Mouse (Mus musculus): ENCODE data around the gene Zfp324. TPM values are rescaled to one million over a fixed set of nuclear protein-coding genes. Genes with fewer than 3 reads are reported as not detected.

Gene Zfp324
- polyA plus RNA-seq, 1 experiment from 2014 or later, result 11.6 TPM

DNA sequence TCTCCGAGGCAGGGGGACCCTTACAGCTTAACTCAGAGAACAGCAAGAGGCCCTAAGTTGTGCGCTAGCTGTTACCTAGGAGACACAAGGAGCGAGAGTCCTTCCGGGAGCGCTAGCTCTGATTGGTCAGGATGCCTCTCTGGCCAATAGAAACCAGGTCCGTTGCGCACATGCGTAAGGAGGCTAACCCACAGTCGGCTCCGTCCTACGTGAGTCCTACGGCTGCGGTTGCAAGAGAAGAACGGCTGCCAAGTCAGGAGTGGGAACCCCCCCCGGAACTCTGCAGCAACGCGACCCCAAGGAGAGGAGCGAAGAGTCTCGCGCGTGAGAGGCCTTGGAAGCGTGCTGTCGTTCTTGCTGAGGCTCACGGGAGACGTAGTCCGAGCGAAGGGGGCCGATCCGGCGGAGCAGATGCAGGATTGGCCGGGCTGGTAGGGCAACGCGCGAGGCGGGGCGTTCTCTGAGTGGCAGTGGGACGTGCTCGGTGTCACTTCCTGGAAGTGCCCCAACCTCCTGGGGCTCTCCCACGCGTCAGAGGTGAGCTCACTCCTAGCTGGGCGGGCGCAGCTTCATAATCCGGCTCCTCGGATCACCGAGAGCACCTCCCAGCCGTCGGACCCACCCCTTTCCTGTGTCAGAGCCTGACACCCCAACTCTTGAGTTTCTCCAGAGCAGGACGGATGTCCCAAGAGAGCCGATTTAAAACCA, 12.2 kb downstream of the Zfp324 start, which contains the start of gene Zfp446:
TSS of gene Zfp446 (plus strand) at position 167 of the 708 bp plus-strand sequence.
- Histone ChIP-seq H3K36me3 (peaks cover 11% of the 10 kb centered on the region; the same call in 1 of the 2 replicates), H3K4me1 (peaks cover 15% of the 10 kb centered on the region), H3K4me2 (replicated peaks) (peak within 1 kb of the TSS; percentile 57), H3K9ac (peak within 1 kb of the TSS; percentile 51), H3K4me3 (peak within 1 kb of the TSS; percentile 55), H3K27ac (peak within 1 kb of the TSS; percentile 83; the same call in 1 of the 2 replicates), H3K9me3 (no peaks in the 10 kb centered on the region), H3K27me3 (replicated peaks) (no peaks in the 10 kb centered on the region)
- WGBS, result under 1% methylated on average over 49 of the region's 49 CpGs
- peak; percentile 99 for ATAC-seq (ENCODE audit: low FRiP score, low read depth)

DNA sequence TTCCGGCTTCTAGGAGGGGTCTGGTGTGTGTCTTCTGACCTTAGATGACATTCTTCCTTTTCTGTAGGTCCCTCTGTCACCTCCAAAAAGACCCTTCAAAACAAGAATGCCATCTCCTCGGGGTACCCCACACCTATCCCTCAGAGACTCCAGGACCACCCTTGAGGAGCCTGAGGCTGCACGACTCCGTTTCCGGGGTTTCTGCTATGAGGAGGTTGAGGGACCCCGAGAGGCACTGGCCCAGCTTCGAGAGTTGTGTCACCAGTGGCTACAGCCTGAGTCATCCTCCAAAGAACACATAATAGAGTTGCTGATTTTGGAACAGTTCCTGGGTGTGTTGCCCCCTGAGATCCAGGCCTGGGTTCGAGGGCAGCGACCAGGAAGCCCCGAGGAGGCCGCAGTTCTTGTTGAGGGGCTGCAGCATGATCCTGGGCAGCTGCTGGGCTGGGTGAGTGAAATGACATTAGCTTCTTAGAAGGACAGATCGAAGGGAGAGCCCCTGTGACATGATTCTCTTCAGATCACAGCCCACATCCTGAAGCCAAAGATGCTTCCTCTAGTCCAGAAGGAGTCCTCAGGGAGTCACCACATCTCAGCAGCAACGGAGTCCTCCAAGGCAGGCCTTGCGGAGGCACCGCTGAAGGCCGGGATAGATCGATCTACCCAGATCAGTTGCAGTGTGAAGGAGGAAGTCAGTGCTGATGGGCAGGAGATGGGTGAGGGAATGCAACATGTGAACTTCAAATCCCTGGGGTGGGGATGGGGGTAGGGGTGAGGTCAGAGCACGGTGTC, 13.5 kb downstream of the Zfp324 start:
- peaks cover 15% of the 10 kb centered on the region for H3K4me1 ChIP-seq
- no peak overlapping the region for H3K27ac ChIP-seq
- 83% methylated on average over 18 of the region's 18 CpGs for WGBS
- peak overlapping the region; percentile 49; the same call in 1 of the 2 replicates for H3K9ac ChIP-seq
- H3K9me3 ChIP-seq, result no peaks in the 10 kb centered on the region
- no peak for ATAC-seq (ENCODE audit: low FRiP score, low read depth)
- peak overlapping the region; percentile 55 for H3K4me3 ChIP-seq
- H3K27me3 ChIP-seq (replicated peaks), result no peaks in the 10 kb centered on the region
- peaks cover 11% of the 10 kb centered on the region; the same call in 1 of the 2 replicates for H3K36me3 ChIP-seq
- peak overlapping the region; percentile 57 for H3K4me2 ChIP-seq (replicated peaks)

DNA sequence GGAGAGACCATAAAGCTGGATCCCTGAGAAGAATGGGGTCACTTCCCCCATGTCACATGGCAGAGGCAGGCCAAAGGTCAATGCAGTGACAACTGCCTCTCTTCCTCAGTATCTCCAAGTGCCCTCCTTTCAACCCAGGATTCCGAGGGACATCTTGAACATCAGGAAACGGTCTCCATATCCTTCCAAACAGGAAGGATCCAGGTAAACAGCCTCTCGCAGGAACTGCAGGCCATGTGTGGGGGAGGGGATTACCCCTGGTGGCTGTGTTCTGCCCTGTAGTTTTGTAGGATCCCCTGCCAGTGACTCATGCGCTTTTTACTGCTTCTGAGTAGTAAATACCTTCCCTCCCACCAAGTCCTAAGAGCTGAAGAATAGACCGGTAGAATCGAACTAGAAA, 14.1 kb downstream of the Zfp324 start:
- Histone ChIP-seq H3K9ac (no peak overlapping the region), H3K4me2 (replicated peaks) (no peak overlapping the region), H3K27me3 (replicated peaks) (no peaks in the 10 kb centered on the region), H3K27ac (no peak overlapping the region), H3K4me3 (no peak overlapping the region), H3K4me1 (peaks cover 15% of the 10 kb centered on the region), H3K36me3 (peaks cover 11% of the 10 kb centered on the region; the same call in 1 of the 2 replicates), H3K9me3 (no peaks in the 10 kb centered on the region)
- 47% methylated on average over 6 of the region's 6 CpGs for WGBS
- ATAC-seq (ENCODE audit: low FRiP score, low read depth), result no peak

- no peaks in the 10 kb centered on the region for H3K9me3 ChIP-seq
Measured at GRCm38 (mm10) chr7:12980291-12980690, 14.7 kb downstream of the Zfp324 start.

DNA sequence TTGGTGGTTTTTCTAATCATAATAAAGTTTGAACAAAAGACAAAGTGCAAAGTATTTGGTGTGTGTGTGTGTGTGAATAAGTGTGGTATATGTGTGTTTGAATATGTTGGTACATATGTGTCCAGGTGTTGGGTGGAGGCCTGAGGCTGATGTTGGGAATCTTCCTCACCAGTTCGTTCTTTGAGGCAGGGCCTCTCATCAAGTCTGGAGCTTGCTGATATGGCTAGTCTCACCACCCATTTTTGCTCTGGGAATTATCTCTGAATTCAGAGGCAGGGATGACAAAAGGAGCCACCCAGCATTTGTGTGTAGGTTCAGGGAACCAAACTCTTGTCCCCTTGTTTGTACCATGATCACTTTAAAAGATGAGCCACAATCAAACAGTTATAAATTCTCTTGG, 20.1 kb downstream of the Zfp324 start:
- ATAC-seq (ENCODE audit: low FRiP score, low read depth), result no peak
- Histone ChIP-seq H3K9ac (no peak overlapping the region), H3K4me3 (no peak overlapping the region), H3K27ac (no peak overlapping the region), H3K9me3 (no peaks in the 10 kb centered on the region), H3K36me3 (peaks cover 7% of the 10 kb centered on the region; the same call in 1 of the 2 replicates), H3K4me2 (replicated peaks) (no peak overlapping the region), H3K27me3 (replicated peaks) (no peaks in the 10 kb centered on the region), H3K4me1 (no peaks in the 10 kb centered on the region)
- 97% methylated on average over 1 of the region's 1 CpGs for WGBS

More at GRCm38 (mm10) chr7:12980291-12980690, 14.7 kb downstream of the Zfp324 start:
- no peak overlapping the region for H3K9ac ChIP-seq
- no peak for ATAC-seq (ENCODE audit: low FRiP score, low read depth)
- no peaks in the 10 kb centered on the region for H3K27me3 ChIP-seq (replicated peaks)
- WGBS, result 89% methylated on average over 7 of the region's 7 CpGs
- H3K27ac ChIP-seq, result no peak overlapping the region
- H3K4me2 ChIP-seq (replicated peaks), result no peak overlapping the region
- H3K36me3 ChIP-seq, result peaks cover 11% of the 10 kb centered on the region; the same call in 1 of the 2 replicates
- no peak overlapping the region for H3K4me3 ChIP-seq
- H3K4me1 ChIP-seq, result peaks cover 15% of the 10 kb centered on the region

- ATAC-seq (ENCODE audit: low FRiP score, low read depth), result no peak
Measured at GRCm38 (mm10) chr7:12986906-12987305, 21.3 kb downstream of the Zfp324 start.

GRCm38 (mm10) chr7:12987409-12988189, 22.0 kb downstream of the Zfp324 start:
- H3K36me3 ChIP-seq, result 0 out of 2 replicates have a peak, but pooled peaks cover 2% of the 10 kb centered on the region
- WGBS, result 85% methylated on average over 8 of the region's 8 CpGs
- ATAC-seq (ENCODE audit: low FRiP score, low read depth), result no peak

More at GRCm38 (mm10) chr7:12986906-12987305, 21.3 kb downstream of the Zfp324 start:
- peaks cover 4% of the 10 kb centered on the region; the same call in 1 of the 2 replicates for H3K36me3 ChIP-seq
- WGBS, result 90% methylated on average over 8 of the region's 8 CpGs
- no peak overlapping the region for H3K27ac ChIP-seq
- H3K4me2 ChIP-seq (replicated peaks), result no peak overlapping the region
- no peaks in the 10 kb centered on the region for H3K4me1 ChIP-seq
- no peak overlapping the region for H3K4me3 ChIP-seq
- H3K9me3 ChIP-seq, result no peaks in the 10 kb centered on the region
- no peak overlapping the region for H3K9ac ChIP-seq
- H3K27me3 ChIP-seq (replicated peaks), result no peaks in the 10 kb centered on the region

DNA sequence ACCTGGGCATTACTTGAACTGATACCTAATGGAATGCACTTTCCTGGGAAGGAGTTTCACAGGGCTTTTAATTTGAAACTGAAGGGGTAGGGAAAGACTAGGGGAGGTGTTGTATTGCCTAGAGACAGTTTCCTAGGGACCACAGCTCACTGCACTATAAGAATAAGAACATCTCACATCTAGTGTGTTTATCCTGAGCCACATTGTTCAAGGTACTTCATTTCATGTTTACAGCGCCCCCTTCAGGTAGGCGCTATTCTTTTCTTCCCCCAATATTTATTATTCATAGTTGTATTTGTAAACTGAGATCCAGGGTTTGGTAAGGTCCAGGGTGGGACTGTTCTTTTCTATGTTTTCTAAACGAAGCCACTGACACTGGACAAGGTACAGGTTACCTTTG, 26.6 kb downstream of the Zfp324 start:
- Histone ChIP-seq H3K36me3 (no peaks in the 10 kb centered on the region), H3K9me3 (no peaks in the 10 kb centered on the region), H3K27ac (no peak overlapping the region), H3K9ac (no peak overlapping the region), H3K4me3 (no peak overlapping the region), H3K27me3 (replicated peaks) (no peaks in the 10 kb centered on the region), H3K4me2 (replicated peaks) (no peak overlapping the region), H3K4me1 (no peaks in the 10 kb centered on the region)
- no peak for ATAC-seq (ENCODE audit: low FRiP score, low read depth)
- WGBS, result 10% methylated on average over 3 of the region's 3 CpGs

More at GRCm38 (mm10) chr7:12987409-12988189, 22.0 kb downstream of the Zfp324 start:
- Histone ChIP-seq H3K4me3 (no peak overlapping the region), H3K27ac (no peak overlapping the region), H3K4me2 (replicated peaks) (no peak overlapping the region), H3K27me3 (replicated peaks) (no peaks in the 10 kb centered on the region), H3K4me1 (no peaks in the 10 kb centered on the region), H3K9ac (no peak overlapping the region), H3K9me3 (no peaks in the 10 kb centered on the region)

GRCm38 (mm10) chr7:12993148-12993547, 27.5 kb downstream of the Zfp324 start:
- ATAC-seq (ENCODE audit: low FRiP score, low read depth), result no peak
- H3K36me3 ChIP-seq, result no peaks in the 10 kb centered on the region

GRCm38 (mm10) chr7:12995862-12996261, 30.2 kb downstream of the Zfp324 start:
- H3K4me2 ChIP-seq (replicated peaks), result no peak overlapping the region
- no peak overlapping the region for H3K27ac ChIP-seq
- no peaks in the 10 kb centered on the region for H3K4me1 ChIP-seq
- no peak overlapping the region for H3K9ac ChIP-seq
- no peaks in the 10 kb centered on the region for H3K27me3 ChIP-seq (replicated peaks)
- no peak overlapping the region for H3K4me3 ChIP-seq
- no peaks in the 10 kb centered on the region for H3K36me3 ChIP-seq
- no peaks in the 10 kb centered on the region for H3K9me3 ChIP-seq
- ATAC-seq (ENCODE audit: low FRiP score, low read depth), result no peak

More at GRCm38 (mm10) chr7:12993148-12993547, 27.5 kb downstream of the Zfp324 start:
- H3K9ac ChIP-seq, result no peak overlapping the region
- no peak overlapping the region for H3K4me3 ChIP-seq
- H3K9me3 ChIP-seq, result no peaks in the 10 kb centered on the region
- H3K27me3 ChIP-seq (replicated peaks), result no peaks in the 10 kb centered on the region
- no peak overlapping the region for H3K27ac ChIP-seq
- WGBS, result 86% methylated on average over 10 of the region's 10 CpGs
- no peaks in the 10 kb centered on the region for H3K4me1 ChIP-seq
- no peak overlapping the region for H3K4me2 ChIP-seq (replicated peaks)

DNA sequence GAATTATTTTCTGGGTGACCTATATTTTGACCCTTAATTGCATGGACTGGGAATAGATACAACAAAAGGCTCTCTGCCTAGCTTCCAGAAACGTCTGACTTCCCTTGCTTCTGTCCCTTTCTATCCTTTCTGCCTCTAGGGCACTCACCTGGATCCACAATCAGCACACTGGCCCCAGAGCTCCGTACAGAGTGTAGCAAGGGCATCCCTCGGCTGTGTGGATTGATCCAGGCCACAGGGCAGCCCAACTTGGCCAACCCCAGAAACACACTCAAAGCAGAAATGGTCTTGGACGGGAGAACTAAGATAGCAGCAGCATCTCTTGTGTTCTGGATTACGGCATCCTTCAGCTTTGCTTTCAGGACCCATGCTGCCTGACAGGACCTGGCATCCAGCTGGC, 31.6 kb downstream of the Zfp324 start:
- no peak for ATAC-seq (ENCODE audit: low FRiP score, low read depth)
- 68% methylated on average over 5 of the region's 5 CpGs for WGBS

More for the DNA sequence above, 31.6 kb downstream of the Zfp324 start:
- Histone ChIP-seq H3K27me3 (replicated peaks) (no peaks in the 10 kb centered on the region), H3K4me2 (replicated peaks) (no peak overlapping the region), H3K9ac (no peak overlapping the region), H3K4me1 (no peaks in the 10 kb centered on the region), H3K27ac (no peak overlapping the region), H3K36me3 (no peaks in the 10 kb centered on the region), H3K9me3 (no peaks in the 10 kb centered on the region), H3K4me3 (no peak overlapping the region)

Data from neural tube, embryonic 12.5 days (tissue).